Mouse (Mus musculus) testis, adult 2 months (tissue): Measurements from ENCODE around the gene Dgkz.

ENCODE experiments used
- CTCF ChIP-seq: fragments of 200-500 bp; IDR thresholded peaks from 2 replicates; pipeline ENCODE4 v1.5.1; 2012; ENCODE audit warnings: low read depth, mild to moderate bottlenecking, inconsistent platforms, low read length, moderate library complexity; ENCODE audit not compliant: control insufficient read depth, insufficient read depth, insufficient replicate concordance
- POLR2A ChIP-seq: fragments of 200-500 bp; IDR thresholded peaks from 2 replicates; pipeline ENCODE4 v1.6.1; 2012; ENCODE audit warnings: low read depth, mild to moderate bottlenecking, inconsistent platforms, low read length, moderate library complexity; ENCODE audit not compliant: control insufficient read depth

DNA sequence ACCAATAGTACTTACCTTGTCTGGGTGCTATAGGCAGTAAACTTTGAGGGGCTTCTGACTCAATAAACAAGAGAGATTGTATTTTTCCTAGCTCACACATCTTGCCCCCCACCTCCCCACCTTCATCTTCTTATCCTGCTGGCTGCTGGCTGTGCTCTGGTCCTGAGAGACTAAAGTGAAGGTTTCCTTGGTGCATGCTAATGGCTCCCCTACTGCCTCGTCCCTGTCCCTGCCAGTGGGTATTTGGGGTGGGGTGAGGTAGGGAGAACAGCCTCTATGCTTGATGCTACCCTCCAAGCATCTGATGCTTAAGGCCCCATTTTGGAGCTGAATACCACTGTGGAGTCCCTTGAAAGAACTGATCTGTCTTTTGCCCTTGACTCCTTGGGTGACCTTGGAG is 50.9 kb downstream of the Dgkz start:
- TF ChIP-seq POLR2A (no peak), CTCF (no peak)
